Mouse (Mus musculus): Measurements from ENCODE around the gene Gstp3. TPM values are rescaled to one million over a fixed set of nuclear protein-coding genes. Genes with fewer than 3 reads are reported as not detected.

Gstp3 gene
- total and polyA plus RNA-seq, 3 experiments = 9.3 to 38.1 (median 24.6) TPM

- DNase-seq (ENCODE audit: low spot score) = no peak
- Histone ChIP-seq H3K4me3 (ENCODE audit: low read depth, low read length) (no peak within 1 kb of the TSS), H3K36me3 (replicated peaks) (no peaks in the 10 kb centered on the region), H3K9me3 (replicated peaks) (no peaks in the 10 kb centered on the region), H3K4me1 (ENCODE audit: insufficient read depth, low read depth, low read length) (peaks cover 6% of the 10 kb centered on the region), H3K27me3 (ENCODE audit: insufficient read depth, low read length) (peaks cover 69% of the 10 kb centered on the region)
- TF ChIP-seq GATA1 (IDR thresholded peaks at IDR 0.05; ENCODE audit: borderline replicate concordance, low read length) (no peak), CTCF (IDR thresholded peaks at IDR 0.05; ENCODE audit: low read depth, low read length) (no peak), GATA2 (IDR thresholded peaks at IDR 0.05; ENCODE audit: borderline replicate concordance, low read depth, low read length) (no peak), POLR2AphosphoS5 (IDR thresholded peaks at IDR 0.05; ENCODE audit: insufficient replicate concordance, low read depth, low read length) (no peak)
- ATAC-seq (ENCODE audit: extremely low read depth, insufficient number of reproducible peaks, low FRiP score, poor library complexity, severe bottlenecking) = no peak
These were observed 22.0 kb upstream of the Gstp3 start, which contains the start of gene Cabp2 for GRCm38 (mm10) chr19:4081394-4081793. TSS of gene Cabp2 (plus strand) at chr19:4081578.

GRCm38 (mm10) chr19:4080511-4081009 is 21.2 kb upstream of the Gstp3 start:
- no peaks in the 10 kb centered on the region for H3K9me3 ChIP-seq (replicated peaks)
- TF ChIP-seq GATA2 (IDR thresholded peaks at IDR 0.05; ENCODE audit: borderline replicate concordance, low read depth, low read length) = no peak
- TF ChIP-seq TAL1 (conservative IDR thresholded peaks at IDR 0.05; ENCODE audit: low read depth, low read length) = no peak
- TF ChIP-seq POLR2AphosphoS5 (IDR thresholded peaks at IDR 0.05; ENCODE audit: insufficient replicate concordance, low read depth, low read length) = no peak
- no peak for TF ChIP-seq CTCF (IDR thresholded peaks at IDR 0.05; ENCODE audit: low read depth, low read length)
- peaks cover 6% of the 10 kb centered on the region for H3K4me1 ChIP-seq (ENCODE audit: insufficient read depth, low read depth, low read length)
- peaks cover 68% of the 10 kb centered on the region for H3K27me3 ChIP-seq (ENCODE audit: insufficient read depth, low read length)
- DNase-seq (ENCODE audit: low spot score) = no peak
- no peak overlapping the region for H3K4me3 ChIP-seq (ENCODE audit: low read depth, low read length)
- no peak for ATAC-seq (ENCODE audit: extremely low read depth, insufficient number of reproducible peaks, low FRiP score, poor library complexity, severe bottlenecking)
- no peaks in the 10 kb centered on the region for H3K36me3 ChIP-seq (replicated peaks)

- Histone ChIP-seq H3K4me1 (ENCODE audit: insufficient read depth, low read depth, low read length) (peaks cover 6% of the 10 kb centered on the region), H3K36me3 (replicated peaks) (no peaks in the 10 kb centered on the region), H3K9me3 (replicated peaks) (no peaks in the 10 kb centered on the region), H3K4me3 (ENCODE audit: low read depth, low read length) (no peak overlapping the region), H3K27me3 (ENCODE audit: insufficient read depth, low read length) (peaks cover 60% of the 10 kb centered on the region)
- DNase-seq (ENCODE audit: low spot score) (no peak), ATAC-seq (ENCODE audit: extremely low read depth, insufficient number of reproducible peaks, low FRiP score, poor library complexity, severe bottlenecking) (no peak)
- TF ChIP-seq CTCF (IDR thresholded peaks at IDR 0.05; ENCODE audit: low read depth, low read length) (no peak), TAL1 (conservative IDR thresholded peaks at IDR 0.05; ENCODE audit: low read depth, low read length) (no peak)
These were observed 20.2 kb upstream of the Gstp3 start for GRCm38 (mm10) chr19:4079594-4079993.

GRCm38 (mm10) chr19:4075531-4075930 is 16.2 kb upstream of the Gstp3 start:
- H3K9me3 ChIP-seq (replicated peaks) = no peaks in the 10 kb centered on the region
- no peaks in the 10 kb centered on the region for H3K36me3 ChIP-seq (replicated peaks)
- peaks cover 38% of the 10 kb centered on the region for H3K27me3 ChIP-seq (ENCODE audit: insufficient read depth, low read length)
- DNase-seq (ENCODE audit: low spot score) = no peak
- TF ChIP-seq GATA2 (IDR thresholded peaks at IDR 0.05; ENCODE audit: borderline replicate concordance, low read depth, low read length) (no peak), POLR2AphosphoS5 (IDR thresholded peaks at IDR 0.05; ENCODE audit: insufficient replicate concordance, low read depth, low read length) (no peak), CTCF (IDR thresholded peaks at IDR 0.05; ENCODE audit: low read depth, low read length) (no peak), TAL1 (conservative IDR thresholded peaks at IDR 0.05; ENCODE audit: low read depth, low read length) (no peak), GATA1 (IDR thresholded peaks at IDR 0.05; ENCODE audit: borderline replicate concordance, low read length) (no peak)
- no peak for ATAC-seq (ENCODE audit: extremely low read depth, insufficient number of reproducible peaks, low FRiP score, poor library complexity, severe bottlenecking)
- H3K4me1 ChIP-seq (ENCODE audit: insufficient read depth, low read depth, low read length) = peaks cover 2% of the 10 kb centered on the region
- H3K4me3 ChIP-seq (ENCODE audit: low read depth, low read length) = no peak overlapping the region

GRCm38 (mm10) chr19:4072706-4073424 is 13.5 kb upstream of the Gstp3 start:
- H3K36me3 ChIP-seq (replicated peaks) = no peaks in the 10 kb centered on the region
- H3K27me3 ChIP-seq (ENCODE audit: insufficient read depth, low read length) = peaks cover 40% of the 10 kb centered on the region
- TF ChIP-seq GATA1 (IDR thresholded peaks at IDR 0.05; ENCODE audit: borderline replicate concordance, low read length) (no peak), TAL1 (conservative IDR thresholded peaks at IDR 0.05; ENCODE audit: low read depth, low read length) (no peak), GATA2 (IDR thresholded peaks at IDR 0.05; ENCODE audit: borderline replicate concordance, low read depth, low read length) (no peak), CTCF (IDR thresholded peaks at IDR 0.05; ENCODE audit: low read depth, low read length) (no peak), POLR2AphosphoS5 (IDR thresholded peaks at IDR 0.05; ENCODE audit: insufficient replicate concordance, low read depth, low read length) (no peak)
- no peak for DNase-seq (ENCODE audit: low spot score)
- H3K4me3 ChIP-seq (ENCODE audit: low read depth, low read length) = no peak overlapping the region
- ATAC-seq (ENCODE audit: extremely low read depth, insufficient number of reproducible peaks, low FRiP score, poor library complexity, severe bottlenecking) = no peak
- H3K9me3 ChIP-seq (replicated peaks) = no peaks in the 10 kb centered on the region
- peaks cover 2% of the 10 kb centered on the region; the same call in 1 of the 2 replicates for H3K4me1 ChIP-seq (ENCODE audit: insufficient read depth, low read depth, low read length)

GRCm38 (mm10) chr19:4071406-4071805 is 12.0 kb upstream of the Gstp3 start:
- no peak overlapping the region for H3K4me3 ChIP-seq (ENCODE audit: low read depth, low read length)
- TF ChIP-seq GATA2 (IDR thresholded peaks at IDR 0.05; ENCODE audit: borderline replicate concordance, low read depth, low read length) = no peak
- no peak for TF ChIP-seq TAL1 (conservative IDR thresholded peaks at IDR 0.05; ENCODE audit: low read depth, low read length)
- DNase-seq (ENCODE audit: low spot score) (no peak), ATAC-seq (ENCODE audit: extremely low read depth, insufficient number of reproducible peaks, low FRiP score, poor library complexity, severe bottlenecking) (no peak)
- no peaks in the 10 kb centered on the region for H3K36me3 ChIP-seq (replicated peaks)
- H3K4me1 ChIP-seq (ENCODE audit: insufficient read depth, low read depth, low read length) = peaks cover 2% of the 10 kb centered on the region; the same call in 1 of the 2 replicates
- no peaks in the 10 kb centered on the region for H3K9me3 ChIP-seq (replicated peaks)
- peaks cover 43% of the 10 kb centered on the region for H3K27me3 ChIP-seq (ENCODE audit: insufficient read depth, low read length)

All from G1E (cell line).